Mouse (Mus musculus): ENCODE measurements at regions not wholly inside any gene's neighbourhood (a gene's known extent, or its start where the extent isn't known, plus 50 kb on each side); places are given as distances from the start of the nearest gene placed in this dataset.

DNA sequence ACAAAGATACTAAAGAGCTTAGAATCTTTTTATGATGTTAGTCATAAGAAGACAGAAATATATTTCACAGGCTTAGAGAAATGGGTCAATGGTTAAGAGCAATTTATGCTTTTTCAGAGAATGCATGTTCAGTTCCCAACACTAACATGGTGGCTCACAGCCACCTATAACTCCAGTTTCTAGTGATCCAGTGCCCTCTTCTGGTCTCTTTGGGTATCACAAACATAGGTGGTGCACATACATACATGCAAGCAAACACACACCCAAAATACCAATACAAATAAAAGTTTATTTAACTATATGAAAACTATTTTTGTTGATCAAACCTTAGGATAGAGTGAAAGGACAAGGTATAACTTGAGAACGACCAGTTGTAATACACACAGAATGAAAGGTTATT is 308.0 kb downstream of the Cmpk2 start:
- Histone ChIP-seq H3K27me3 (ENCODE audit: control insufficient read depth, insufficient read depth, low read length) (no peaks in the 10 kb centered on the region), H3K27ac (ENCODE audit: insufficient read depth, low read length) (no peak overlapping the region), H3K4me1 (ENCODE audit: control insufficient read depth, insufficient read depth, insufficient read length) (no peaks in the 10 kb centered on the region), H3K36me3 (ENCODE audit: control insufficient read depth, insufficient read depth, low read length) (no peaks in the 10 kb centered on the region), H3K4me3 (ENCODE audit: extremely low read depth, insufficient read depth, insufficient read length) (no peak overlapping the region)
- no peak for DNase-seq (ENCODE audit: low read depth in 1 of 2, low spot score in 2 of 2)
- WGBS: 83% methylated on average over 1 of the region's 1 CpGs
- TF ChIP-seq CTCF (IDR thresholded peaks at IDR 0.05; ENCODE audit: extremely low read depth, insufficient read depth, insufficient read length, insufficient replicate concordance) (no peak), POLR2A (IDR thresholded peaks at IDR 0.05; ENCODE audit: low read depth, low read length) (no peak)

DNA sequence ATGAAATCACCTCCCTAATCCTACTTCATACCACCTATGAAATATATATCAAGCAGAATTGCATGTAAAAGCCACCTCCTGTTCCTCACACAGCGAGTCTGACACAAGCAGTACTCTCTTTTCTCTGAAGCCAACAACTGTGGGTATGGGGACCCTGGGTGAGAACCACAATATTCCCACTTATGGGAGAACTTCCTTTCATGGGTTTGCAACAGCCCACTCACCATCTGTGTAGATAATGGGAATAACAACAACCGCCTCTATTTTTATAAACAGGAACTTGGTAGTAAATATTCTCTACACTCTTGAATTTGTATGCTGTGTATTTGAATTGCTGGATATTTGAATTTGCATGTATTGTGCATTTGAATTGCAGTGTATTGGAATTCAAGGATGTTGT is 305.0 kb downstream of the Cmpk2 start:
- Histone ChIP-seq H3K36me3 (ENCODE audit: control insufficient read depth, insufficient read depth, low read length) (no peaks in the 10 kb centered on the region), H3K4me3 (ENCODE audit: extremely low read depth, insufficient read depth, insufficient read length) (no peak overlapping the region), H3K27me3 (ENCODE audit: control insufficient read depth, insufficient read depth, low read length) (no peaks in the 10 kb centered on the region), H3K27ac (ENCODE audit: insufficient read depth, low read length) (no peak overlapping the region), H3K4me1 (ENCODE audit: control insufficient read depth, insufficient read depth, insufficient read length) (no peaks in the 10 kb centered on the region)
- 88% methylated on average over 2 of the region's 2 CpGs for WGBS
- TF ChIP-seq POLR2A (IDR thresholded peaks at IDR 0.05; ENCODE audit: low read depth, low read length) (no peak), CTCF (IDR thresholded peaks at IDR 0.05; ENCODE audit: extremely low read depth, insufficient read depth, insufficient read length, insufficient replicate concordance) (no peak)
- DNase-seq (ENCODE audit: low read depth in 1 of 2, low spot score in 2 of 2): no peak

DNA sequence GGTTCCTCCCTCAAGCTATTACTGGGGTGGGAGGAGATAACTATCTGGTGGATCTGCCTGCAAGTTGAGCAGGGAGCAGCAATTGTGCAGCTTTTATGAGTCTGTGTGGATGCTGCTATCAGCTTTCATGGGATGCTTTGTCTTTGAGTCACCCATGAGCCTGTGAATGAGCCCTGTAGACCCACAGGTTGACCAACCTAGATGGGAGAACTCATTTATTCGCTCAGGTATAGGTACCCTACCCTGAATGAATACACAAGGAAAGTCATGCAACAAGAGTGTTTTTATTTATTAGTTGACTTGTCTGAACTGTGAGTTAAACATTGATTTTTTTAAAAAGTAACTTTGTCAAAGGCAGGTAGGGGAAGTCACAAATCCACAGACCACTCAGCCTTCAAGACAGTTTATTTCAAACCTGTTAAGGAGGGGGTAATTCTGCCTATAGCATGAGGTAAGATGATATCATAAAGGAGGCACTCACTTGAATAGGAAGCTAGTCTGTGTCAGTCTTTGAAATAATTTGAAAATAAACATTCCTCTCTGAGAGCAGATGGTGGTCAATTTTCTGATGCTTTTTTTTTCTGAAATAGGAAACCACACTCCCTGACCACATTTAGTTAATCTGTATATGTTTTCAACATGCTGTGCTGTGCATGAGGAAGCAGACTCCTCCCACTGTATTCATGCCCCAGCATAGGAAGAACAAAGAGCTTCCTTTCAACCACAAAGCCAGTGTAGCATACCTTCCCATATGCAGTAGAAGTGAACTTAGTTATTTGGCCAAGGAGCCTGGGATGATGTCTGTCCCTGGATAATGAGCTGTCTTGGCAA is 302.0 kb downstream of the Cmpk2 start:
- no peak for TF ChIP-seq POLR2A (IDR thresholded peaks at IDR 0.05; ENCODE audit: low read depth, low read length)
- no peak for TF ChIP-seq CTCF (IDR thresholded peaks at IDR 0.05; ENCODE audit: extremely low read depth, insufficient read depth, insufficient read length, insufficient replicate concordance)
- no peak overlapping the region for H3K4me3 ChIP-seq (ENCODE audit: extremely low read depth, insufficient read depth, insufficient read length)
- no peak for DNase-seq (ENCODE audit: low read depth in 1 of 2, low spot score in 2 of 2)
- H3K4me1 ChIP-seq (ENCODE audit: control insufficient read depth, insufficient read depth, insufficient read length): no peaks in the 10 kb centered on the region
- no peaks in the 10 kb centered on the region for H3K36me3 ChIP-seq (ENCODE audit: control insufficient read depth, insufficient read depth, low read length)
- no peaks in the 10 kb centered on the region for H3K27me3 ChIP-seq (ENCODE audit: control insufficient read depth, insufficient read depth, low read length)
- 73% methylated on average over 1 of the region's 1 CpGs for WGBS
- no peak overlapping the region for H3K27ac ChIP-seq (ENCODE audit: insufficient read depth, low read length)

DNA sequence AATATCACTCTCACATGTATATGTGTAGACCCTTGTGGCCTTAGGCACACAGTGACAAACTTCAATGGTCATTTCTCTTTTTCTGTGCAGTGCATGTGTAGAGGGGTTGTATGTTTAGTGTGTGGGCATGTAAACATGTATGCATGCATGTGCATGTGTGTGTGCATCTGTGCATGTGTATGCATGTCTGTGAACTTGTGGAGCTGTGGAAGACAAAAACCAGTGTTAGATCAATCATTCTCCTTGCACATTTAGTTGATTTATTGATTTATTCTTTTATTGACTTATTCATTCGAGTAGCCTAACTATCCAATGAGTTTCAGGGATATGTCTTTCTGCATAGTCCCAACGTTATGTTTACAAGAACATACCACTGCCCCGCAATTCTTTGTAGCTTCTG is 298.5 kb downstream of the Cmpk2 start:
- Histone ChIP-seq H3K27ac (ENCODE audit: insufficient read depth, low read length) (no peak overlapping the region), H3K4me3 (ENCODE audit: extremely low read depth, insufficient read depth, insufficient read length) (no peak overlapping the region), H3K36me3 (ENCODE audit: control insufficient read depth, insufficient read depth, low read length) (no peaks in the 10 kb centered on the region), H3K27me3 (ENCODE audit: control insufficient read depth, insufficient read depth, low read length) (no peaks in the 10 kb centered on the region), H3K4me1 (ENCODE audit: control insufficient read depth, insufficient read depth, insufficient read length) (no peaks in the 10 kb centered on the region)
- 74% methylated on average over 3 of the region's 3 CpGs for WGBS
- no peak for DNase-seq (ENCODE audit: low read depth in 1 of 2, low spot score in 2 of 2)
- TF ChIP-seq CTCF (IDR thresholded peaks at IDR 0.05; ENCODE audit: extremely low read depth, insufficient read depth, insufficient read length, insufficient replicate concordance) (no peak), POLR2A (IDR thresholded peaks at IDR 0.05; ENCODE audit: low read depth, low read length) (no peak)

GRCm38 (mm10) chr12:26758657-26759325 is 289.8 kb downstream of the Cmpk2 start:
- Histone ChIP-seq H3K4me1 (ENCODE audit: control insufficient read depth, insufficient read depth, insufficient read length) (no peaks in the 10 kb centered on the region), H3K36me3 (ENCODE audit: control insufficient read depth, insufficient read depth, low read length) (no peaks in the 10 kb centered on the region), H3K4me3 (ENCODE audit: extremely low read depth, insufficient read depth, insufficient read length) (no peak overlapping the region), H3K27ac (ENCODE audit: insufficient read depth, low read length) (no peak overlapping the region), H3K27me3 (ENCODE audit: control insufficient read depth, insufficient read depth, low read length) (no peaks in the 10 kb centered on the region)
- DNase-seq (ENCODE audit: low read depth in 1 of 2, low spot score in 2 of 2): no peak
- TF ChIP-seq POLR2A (IDR thresholded peaks at IDR 0.05; ENCODE audit: low read depth, low read length) (no peak), CTCF (IDR thresholded peaks at IDR 0.05; ENCODE audit: extremely low read depth, insufficient read depth, insufficient read length, insufficient replicate concordance) (no peak)
- 62% methylated on average over 9 of the region's 9 CpGs for WGBS

GRCm38 (mm10) chr12:26756284-26756683 is 287.3 kb downstream of the Cmpk2 start:
- Histone ChIP-seq H3K27me3 (ENCODE audit: control insufficient read depth, insufficient read depth, low read length) (no peaks in the 10 kb centered on the region), H3K4me1 (ENCODE audit: control insufficient read depth, insufficient read depth, insufficient read length) (no peaks in the 10 kb centered on the region), H3K27ac (ENCODE audit: insufficient read depth, low read length) (no peak overlapping the region), H3K4me3 (ENCODE audit: extremely low read depth, insufficient read depth, insufficient read length) (no peak overlapping the region), H3K36me3 (ENCODE audit: control insufficient read depth, insufficient read depth, low read length) (no peaks in the 10 kb centered on the region)
- 63% methylated on average over 2 of the region's 2 CpGs for WGBS
- TF ChIP-seq POLR2A (IDR thresholded peaks at IDR 0.05; ENCODE audit: low read depth, low read length): no peak
- TF ChIP-seq CTCF (IDR thresholded peaks at IDR 0.05; ENCODE audit: extremely low read depth, insufficient read depth, insufficient read length, insufficient replicate concordance): no peak
- no peak for DNase-seq (ENCODE audit: low read depth in 1 of 2, low spot score in 2 of 2)

DNA sequence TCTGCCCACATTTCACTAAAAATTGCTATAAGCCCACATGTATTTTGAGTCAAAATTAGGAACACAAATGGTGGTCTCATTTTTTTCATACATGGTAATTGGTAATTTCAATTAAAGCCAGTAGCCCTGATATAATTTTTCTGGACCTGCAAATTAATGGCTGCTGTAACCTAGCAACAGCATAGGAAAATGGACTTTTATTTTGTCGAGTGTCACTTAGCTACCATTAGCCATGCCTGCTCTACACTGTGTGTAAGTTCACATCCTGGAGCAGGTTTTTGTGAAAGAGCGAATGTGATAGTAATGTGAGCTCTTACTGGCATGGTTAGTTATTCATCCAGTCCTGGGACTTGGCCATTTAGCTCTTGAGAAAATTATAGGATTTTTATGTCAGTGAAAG is 285.6 kb downstream of the Cmpk2 start:
- H3K27ac ChIP-seq (ENCODE audit: insufficient read depth, low read length): no peak overlapping the region
- DNase-seq (ENCODE audit: low read depth in 1 of 2, low spot score in 2 of 2): no peak
- TF ChIP-seq POLR2A (IDR thresholded peaks at IDR 0.05; ENCODE audit: low read depth, low read length) (no peak), CTCF (IDR thresholded peaks at IDR 0.05; ENCODE audit: extremely low read depth, insufficient read depth, insufficient read length, insufficient replicate concordance) (no peak)
- H3K27me3 ChIP-seq (ENCODE audit: control insufficient read depth, insufficient read depth, low read length): no peaks in the 10 kb centered on the region
- 89% methylated on average over 2 of the region's 2 CpGs for WGBS
- no peaks in the 10 kb centered on the region for H3K4me1 ChIP-seq (ENCODE audit: control insufficient read depth, insufficient read depth, insufficient read length)
- H3K36me3 ChIP-seq (ENCODE audit: control insufficient read depth, insufficient read depth, low read length): no peaks in the 10 kb centered on the region
- H3K4me3 ChIP-seq (ENCODE audit: extremely low read depth, insufficient read depth, insufficient read length): no peak overlapping the region
